Mouse (Mus musculus) liver, adult 2 months (tissue): ENCODE data around the gene Lamb2.

Source experiments
- CTCF ChIP-seq: fragments of 200-500 bp; IDR thresholded peaks from 2 replicates; pipeline ENCODE4 v1.5.1; 2011; ENCODE audit warnings: low read depth, low read length, control low read depth
- POLR2A ChIP-seq: fragments of 200-500 bp; IDR thresholded peaks from 2 replicates; pipeline ENCODE4 v1.6.1; 2011; ENCODE audit warnings: low read length, control low read depth; ENCODE audit not compliant: insufficient read depth; ENCODE audit errors: extremely low read depth

GRCm38 (mm10) chr9:108483051-108483790 is 3.7 kb downstream of the Lamb2 start:
- TF ChIP-seq CTCF (no peak), POLR2A (no peak)
